Comparison of ENCODE assay signal across 15 mouse cellular contexts in genomic region chr3:34550189-34550588, GRCm38 (mm10).
"Had no signal": no experiment of that assay in that cellular context is flagged by ENCODE, and none has a peak within 500 bp of the region (broad histone marks: within the 10 kb centered on the region; RNA-seq: fewer than 3 reads in every experiment).

No protein-coding gene starts in this region.

- H3K4me1 ChIP-seq: neural tube, embryonic 12.5 days; stomach, embryonic 15.5 days had no signal

- H3K4me3 ChIP-seq: neural tube, embryonic 12.5 days; stomach, embryonic 15.5 days had no signal

- DNase-seq: retina, postnatal 1 day; right cerebral cortex, adult 18-20 months; right cerebral cortex, postnatal 14 days; right cerebral cortex, postnatal 25 days; right cerebral cortex, postnatal 4 days; spleen, adult 18-20 months; thymus, adult 18-20 months; thymus, adult 2 months; thymus, postnatal 14 days; thymus, postnatal 25 days; thymus, postnatal 36 days; thymus, postnatal 4 days had no signal

- H3K27me3 ChIP-seq: neural tube, embryonic 12.5 days; stomach, embryonic 15.5 days had no signal

- H3K27ac ChIP-seq: neural tube, embryonic 12.5 days; stomach, embryonic 15.5 days; stomach, postnatal 0 days had no signal

- H3K9me3 ChIP-seq: neural tube, embryonic 12.5 days; stomach, embryonic 15.5 days had no signal

- H3K36me3 ChIP-seq: neural tube, embryonic 12.5 days; stomach, embryonic 15.5 days had no signal

- H3K9ac ChIP-seq: neural tube, embryonic 12.5 days; stomach, embryonic 15.5 days had no signal

- H3K4me2 ChIP-seq: neural tube, embryonic 12.5 days; stomach, embryonic 15.5 days had no signal
